ENCODE assay signal across 12 mouse cellular contexts in the genomic region with DNA sequence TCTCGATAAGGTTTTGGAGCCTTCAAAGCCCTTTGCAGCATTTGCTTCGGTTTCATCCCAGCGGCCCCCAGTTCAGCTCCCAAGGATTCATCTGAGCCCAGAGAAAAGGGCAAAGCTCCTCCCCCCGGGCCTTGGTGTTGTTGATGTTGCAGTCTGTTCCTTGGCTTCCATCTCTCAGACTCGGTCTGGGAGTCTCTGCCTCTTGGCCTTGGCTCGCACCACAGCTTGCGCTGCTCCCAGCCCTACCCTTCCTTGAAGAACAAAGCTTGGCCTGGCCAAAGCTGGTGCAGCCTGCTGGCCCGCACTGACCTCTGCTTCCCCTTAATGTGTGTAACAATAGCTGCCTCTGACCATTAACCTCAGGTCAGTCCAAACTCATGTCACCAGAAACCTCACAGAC. TPM values are rescaled to one million over a fixed set of nuclear protein-coding genes. Genes with fewer than 3 reads are reported as not detected.
DNase-seq lines count a peak whose midpoint lies in the region; ATAC-seq and TF ChIP-seq lines count a peak whose summit lies in the region.
"Had no signal": no experiment of that assay in that cellular context is flagged by ENCODE, and none has a peak within 500 bp of the region (broad histone marks: within the 10 kb centered on the region; RNA-seq: fewer than 3 reads in every experiment).

No protein-coding gene starts in this region.

- WGBS in kidney, embryonic 15.5 days: 57% methylated on average over 8 of the region's 8 CpGs

- no peak for ATAC-seq in kidney, embryonic 15.5 days (replicated peaks; ENCODE audit: low FRiP score)
- ATAC-seq: hindbrain, postnatal 0 days had no signal

- H3K36me3 ChIP-seq in kidney, embryonic 15.5 days: no peaks in the 10 kb centered on the region
- H3K36me3 ChIP-seq: liver, embryonic 15.5 days had no signal

- H3K4me3 ChIP-seq in kidney, embryonic 15.5 days (replicated peaks): no peak overlapping the region
- H3K4me3 ChIP-seq in layer of hippocampus, adult 2 months: no peak overlapping the region
- H3K4me3 ChIP-seq: left cerebral cortex, adult 2 months; liver, embryonic 15.5 days had no signal

- H3K9ac ChIP-seq in kidney, embryonic 15.5 days: no peak overlapping the region
- H3K9ac ChIP-seq: liver, embryonic 15.5 days had no signal

- no peak overlapping the region for H3K4me2 ChIP-seq in kidney, embryonic 15.5 days
- H3K4me2 ChIP-seq: liver, embryonic 15.5 days had no signal

- no peaks in the 10 kb centered on the region for H3K27me3 ChIP-seq in kidney, embryonic 15.5 days
- H3K27me3 ChIP-seq: liver, embryonic 15.5 days had no signal

- no peak overlapping the region for H3K27ac ChIP-seq in kidney, embryonic 15.5 days
- no peak overlapping the region for H3K27ac ChIP-seq in layer of hippocampus, adult 2 months
- H3K27ac ChIP-seq: hindbrain, postnatal 0 days; left cerebral cortex, adult 2 months; liver, embryonic 15.5 days had no signal

- no peak for TF ChIP-seq CTCF in layer of hippocampus, adult 2 months (conservative IDR thresholded peaks at IDR 0.05)

- H3K9me3 ChIP-seq in kidney, embryonic 15.5 days (replicated peaks): no peaks in the 10 kb centered on the region
- H3K9me3 ChIP-seq: liver, embryonic 15.5 days had no signal

- intact Hi-C loops in heart, postnatal 10 days (cut with DNase I): no loop called here

- H3K4me1 ChIP-seq in kidney, embryonic 15.5 days: peaks cover 13% of the 10 kb centered on the region; the same call in 1 of the 2 replicates

- DNase-seq in kidney, postnatal 10 days: peak; percentile 66
- DNase-seq in adrenal gland, postnatal 36 days: peak; percentile 63 to 80
- peak; percentile 57 to 61 for DNase-seq in heart, postnatal 10 days
- DNase-seq in lung, postnatal 36 days: peak; percentile 92
- DNase-seq in spleen, postnatal 14 days (ENCODE audit: low spot score in 2 of 2): no peak
- DNase-seq in spleen, postnatal 4 days (ENCODE audit: low spot score in 2 of 2): no peak
- no peak for DNase-seq in layer of hippocampus, adult 2 months (ENCODE audit: low spot score in 2 of 2)
- DNase-seq: thymus, postnatal 36 days had no signal

RNA-seq across cellular contexts. Expression of gene Gm17334, which starts 15.2 kb away (rescaled TPM):
- polyA plus RNA-seq in kidney, embryonic 15.5 days (2015; fragmentation: Nextera tagmentation; extraction: Ambion mirVana): 0.23 TPM in 1 of 2 replicates, not detected in the other
- 1 to 10 TPM in 1 of 2 experiments, not detected in 1; 1.1 TPM for total RNA-seq in adrenal gland, postnatal 36 days (2021)
- total RNA-seq in heart, postnatal 10 days (2021): under 1 TPM in 1 of 2 experiments, not detected in 1; 0.30 TPM
- total RNA-seq in layer of hippocampus, adult 2 months (2021): 1 to 10 TPM; 1.1 to 1.6 TPM
- total RNA-seq: hindbrain, postnatal 0 days had no signal
- polyA plus RNA-seq: hindbrain, postnatal 0 days had no signal

RNA-seq across cellular contexts. Expression of gene Irf1, which starts 18.4 kb away (rescaled TPM):
- polyA plus RNA-seq in kidney, embryonic 15.5 days (2015; fragmentation: Nextera tagmentation; extraction: Ambion mirVana): 12.6 and 15.3 TPM in 2 replicates
- total RNA-seq in adrenal gland, postnatal 36 days (2021): 10 to 100 TPM; 24.3 to 26.0 TPM
- total RNA-seq in heart, postnatal 10 days (2021): 10 to 100 TPM; 15.3 to 18.4 TPM
- total RNA-seq in layer of hippocampus, adult 2 months (2021): 10 to 100 TPM in 1 of 2 experiments, 1 to 10 TPM in 1; 9.0 to 12.4 TPM

Comparison
In these comparisons a context has a peak if more than half of its experiments do, and no peak if none do; other contexts are left out.
1. DNase-seq: peak in kidney, postnatal 10 days (single experiment), adrenal gland, postnatal 36 days (2 of 2), heart, postnatal 10 days (2 of 2) and lung, postnatal 36 days (single experiment); none in spleen, postnatal 14 days (0 of 2), spleen, postnatal 4 days (0 of 2) and layer of hippocampus, adult 2 months (0 of 2).